Mouse (Mus musculus): ENCODE results near the gene Fuz. TPM values are rescaled to one million over a fixed set of nuclear protein-coding genes. Genes with fewer than 3 reads are reported as not detected.

Fuz gene
- 10 to 100 TPM; 10.5 to 13.1 TPM for total RNA-seq (2021)

- peak; percentile 93 for DNase-seq
- intact Hi-C loops (cut with DNase I): no loop called here
These were observed at the start of gene Fuz for GRCm38 (mm10) chr7:44895593-44896434. Gene Fuz (plus strand): TSS chr7:44896079.

GRCm38 (mm10) chr7:44846804-44847203 is 49.1 kb upstream of the Fuz start:
- DNase-seq: no peak
- intact Hi-C loops (cut with DNase I): no loop called here

- no peak for DNase-seq
- intact Hi-C loops (cut with DNase I): no loop called here
These were observed 48.1 kb upstream of the Fuz start for GRCm38 (mm10) chr7:44847772-44848171.

- intact Hi-C loops (cut with DNase I): no loop called here
- peak; percentile 99 for DNase-seq
These were observed 47.1 kb upstream of the Fuz start, which contains the start of the genes Akt1s1 and Tbc1d17 for GRCm38 (mm10) chr7:44848561-44849415. Gene Akt1s1 (plus strand): TSS chr7:44848991. Gene Tbc1d17 (minus strand): TSS chr7:44849079.

- intact Hi-C loops (cut with DNase I): no loop called here
- peak; percentile 92 for DNase-seq
These were observed 46.3 kb upstream of the Fuz start for GRCm38 (mm10) chr7:44849416-44850111.

- peak; percentile 88 for DNase-seq
- intact Hi-C loops (cut with DNase I): no loop called here
These were observed 45.7 kb upstream of the Fuz start for GRCm38 (mm10) chr7:44850146-44850545.

GRCm38 (mm10) chr7:44850789-44851624 is 44.9 kb upstream of the Fuz start:
- intact Hi-C loops (cut with DNase I): no loop called here
- no peak for DNase-seq

- DNase-seq: no peak
- intact Hi-C loops (cut with DNase I): no loop called here
These were observed 44.1 kb upstream of the Fuz start for GRCm38 (mm10) chr7:44851625-44852234.

GRCm38 (mm10) chr7:44852259-44853027 is 43.4 kb upstream of the Fuz start:
- no peak for DNase-seq
- intact Hi-C loops (cut with DNase I): no loop called here

- no peak for DNase-seq
- intact Hi-C loops (cut with DNase I): no loop called here
These were observed 42.8 kb upstream of the Fuz start for GRCm38 (mm10) chr7:44853065-44853464.

GRCm38 (mm10) chr7:44853596-44854355 is 42.1 kb upstream of the Fuz start:
- no peak for DNase-seq
- intact Hi-C loops (cut with DNase I): no loop called here

- peak; percentile 81 for DNase-seq
- intact Hi-C loops (cut with DNase I): no loop called here
These were observed 41.4 kb upstream of the Fuz start for GRCm38 (mm10) chr7:44854356-44855031.

- intact Hi-C loops (cut with DNase I): no loop called here
- no peak for DNase-seq
These were observed 40.8 kb upstream of the Fuz start for GRCm38 (mm10) chr7:44855036-44855435.

- no peak for DNase-seq
- intact Hi-C loops (cut with DNase I): no loop called here
These were observed 39.5 kb upstream of the Fuz start for GRCm38 (mm10) chr7:44856265-44856916.

- intact Hi-C loops (cut with DNase I): no loop called here
- DNase-seq: peak; percentile 83
These were observed 38.8 kb upstream of the Fuz start, which contains the start of gene Pnkp for GRCm38 (mm10) chr7:44857042-44857552. Gene Pnkp (plus strand): TSS chr7:44857139.

- DNase-seq: no peak
- intact Hi-C loops (cut with DNase I): no loop called here
These were observed 38.0 kb upstream of the Fuz start for GRCm38 (mm10) chr7:44857905-44858304.

- intact Hi-C loops (cut with DNase I): no loop called here
- no peak for DNase-seq
These were observed 36.0 kb upstream of the Fuz start for GRCm38 (mm10) chr7:44859896-44860295.
